Mouse (Mus musculus): ENCODE measurements at regions not wholly inside any gene's neighbourhood (a gene's known extent, or its start where the extent isn't known, plus 50 kb on each side); places are given as distances from the start of the nearest gene placed in this dataset.
"Not testable (repeated sequence)": the region's sequence is repeated elsewhere in the genome, so short reads cannot be mapped to it uniquely, and the experiment has no call there.

DNA sequence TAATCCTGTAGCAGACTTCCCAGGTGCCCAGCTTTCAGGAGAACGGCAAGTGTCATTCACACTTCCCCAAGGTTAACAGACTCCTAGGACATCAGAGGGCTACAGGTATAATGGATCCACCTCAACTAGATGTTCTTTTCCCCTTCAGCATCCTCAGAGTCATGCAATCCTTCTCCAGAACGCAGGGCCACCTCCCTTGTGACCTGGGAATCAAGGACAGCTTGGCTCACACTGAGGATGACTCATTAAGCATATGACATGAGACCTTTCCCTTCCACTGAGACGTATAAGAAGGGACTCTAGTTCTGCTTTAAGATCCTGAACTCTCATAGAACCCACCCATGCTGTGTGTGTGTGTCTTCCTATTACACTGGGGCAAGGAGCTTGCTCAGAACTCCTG lies 147.5 kb upstream of the Tacstd2 start:
- not testable (repeated sequence) for H3K27me3 ChIP-seq (ENCODE audit: insufficient read depth, low read length); H3K4me2 ChIP-seq (replicated peaks; ENCODE audit: low read depth, low read length); ATAC-seq (ENCODE audit: low FRiP score, low TSS enrichment); H3K9me3 ChIP-seq (ENCODE audit: low read length); H3K4me3 ChIP-seq (ENCODE audit: low read length); H3K27ac ChIP-seq (ENCODE audit: low read length); H3K4me1 ChIP-seq (ENCODE audit: insufficient read depth, low read length); H3K36me3 ChIP-seq (ENCODE audit: insufficient read depth, low read length); H3K9ac ChIP-seq (replicated peaks; ENCODE audit: low read length)
- WGBS: 66% methylated on average over 3 of the region's 3 CpGs

DNA sequence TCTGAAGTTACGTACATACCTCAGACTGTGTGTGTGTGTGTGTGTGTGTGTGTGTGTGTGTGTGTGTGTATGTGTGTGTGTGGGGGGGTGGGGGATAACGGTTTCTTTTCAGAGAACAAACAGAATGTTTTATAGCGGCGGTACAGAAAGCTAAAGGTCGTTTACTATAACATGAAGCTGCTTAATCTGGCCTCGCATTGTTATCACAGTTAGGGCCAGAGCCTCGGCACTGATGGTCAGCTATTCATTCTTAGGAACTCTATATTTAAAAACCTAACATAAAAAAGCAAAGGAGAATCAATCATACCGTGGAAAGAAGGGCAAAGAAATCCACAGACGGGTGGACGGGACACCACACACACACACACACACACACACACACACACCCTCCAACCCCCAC lies 146.0 kb upstream of the Tacstd2 start:
- 43% methylated on average over 10 of the region's 10 CpGs for WGBS
- not testable (repeated sequence) for H3K27me3 ChIP-seq (ENCODE audit: insufficient read depth, low read length); H3K4me3 ChIP-seq (ENCODE audit: low read length); H3K9me3 ChIP-seq (ENCODE audit: low read length); H3K4me1 ChIP-seq (ENCODE audit: insufficient read depth, low read length); H3K27ac ChIP-seq (ENCODE audit: low read length); H3K9ac ChIP-seq (replicated peaks; ENCODE audit: low read length); H3K4me2 ChIP-seq (replicated peaks; ENCODE audit: low read depth, low read length); H3K36me3 ChIP-seq (ENCODE audit: insufficient read depth, low read length)
- ATAC-seq (ENCODE audit: low FRiP score, low TSS enrichment): 0 out of 2 replicates have a peak, but pooled peaks have one; percentile 27

DNA sequence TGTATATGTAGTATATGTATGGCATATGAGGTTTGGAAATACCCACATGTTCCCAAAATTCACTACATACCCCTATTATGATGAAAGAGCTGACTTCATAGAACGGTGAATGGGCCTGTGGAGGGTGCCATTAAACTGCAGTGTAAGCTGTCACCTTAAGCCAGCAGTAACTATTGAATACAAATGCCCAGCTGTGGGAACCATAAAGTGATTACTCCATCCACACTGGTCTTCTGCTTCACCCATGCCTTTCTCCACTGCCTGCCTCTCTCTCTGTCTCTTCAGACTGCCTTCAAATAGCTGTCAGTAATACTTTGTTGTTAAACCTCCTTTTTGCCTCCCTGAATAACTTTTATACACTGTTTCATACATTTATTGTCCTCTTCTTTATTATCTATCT lies 143.5 kb upstream of the Tacstd2 start:
- not testable (repeated sequence) for ATAC-seq (ENCODE audit: low FRiP score, low TSS enrichment); H3K9me3 ChIP-seq (ENCODE audit: low read length); H3K27me3 ChIP-seq (ENCODE audit: insufficient read depth, low read length); H3K36me3 ChIP-seq (ENCODE audit: insufficient read depth, low read length); H3K27ac ChIP-seq (ENCODE audit: low read length); H3K4me2 ChIP-seq (replicated peaks; ENCODE audit: low read depth, low read length); H3K4me3 ChIP-seq (ENCODE audit: low read length); H3K4me1 ChIP-seq (ENCODE audit: insufficient read depth, low read length); H3K9ac ChIP-seq (replicated peaks; ENCODE audit: low read length)
- 31% methylated on average over 1 of the region's 1 CpGs for WGBS

DNA sequence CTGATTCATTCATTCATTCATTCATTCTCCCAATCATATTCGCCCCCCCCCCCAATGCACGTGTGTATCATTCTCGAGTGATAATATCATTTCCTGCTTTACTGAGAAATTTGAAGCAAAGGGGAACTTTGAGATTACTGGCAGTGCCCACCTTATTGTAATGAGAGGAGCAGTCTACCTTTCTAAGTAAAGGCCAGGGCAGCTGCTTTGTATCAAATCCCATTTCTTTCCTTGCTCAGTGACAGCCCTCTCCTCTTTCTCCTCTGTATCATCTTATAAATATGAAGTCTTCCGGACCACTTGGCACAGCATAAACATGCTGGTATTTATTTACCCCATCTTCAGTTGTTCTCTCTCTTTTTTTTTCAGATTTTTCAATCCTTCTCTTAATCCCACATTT lies 139.1 kb upstream of the Tacstd2 start:
- H3K36me3 ChIP-seq (ENCODE audit: insufficient read depth, low read length); H3K9ac ChIP-seq (replicated peaks; ENCODE audit: low read length); H3K27me3 ChIP-seq (ENCODE audit: insufficient read depth, low read length); H3K4me3 ChIP-seq (ENCODE audit: low read length); H3K4me2 ChIP-seq (replicated peaks; ENCODE audit: low read depth, low read length); H3K9me3 ChIP-seq (ENCODE audit: low read length); H3K4me1 ChIP-seq (ENCODE audit: insufficient read depth, low read length); ATAC-seq (ENCODE audit: low FRiP score, low TSS enrichment); H3K27ac ChIP-seq (ENCODE audit: low read length): not testable (repeated sequence)
- WGBS: 88% methylated on average over 4 of the region's 4 CpGs

DNA sequence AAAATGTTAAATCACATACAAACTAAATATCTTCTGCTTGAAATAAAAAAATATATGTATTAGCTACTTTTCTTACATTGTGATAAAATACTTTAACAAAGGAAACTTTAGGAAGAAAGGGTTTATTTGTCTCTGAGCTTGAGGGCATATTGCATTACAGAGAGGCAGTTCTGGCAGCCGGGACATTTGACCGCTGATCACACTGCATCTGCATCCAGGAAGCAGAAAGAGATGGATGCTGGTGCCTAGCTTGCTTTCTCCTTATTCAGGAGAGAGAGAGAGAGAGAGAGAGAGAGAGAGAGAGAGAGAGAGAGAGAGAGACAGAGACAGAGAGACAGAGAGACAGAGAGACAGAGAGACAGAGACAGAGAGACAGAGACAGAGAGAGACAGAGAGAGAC lies 137.7 kb upstream of the Tacstd2 start:
- not testable (repeated sequence) for H3K9me3 ChIP-seq (ENCODE audit: low read length); H3K4me3 ChIP-seq (ENCODE audit: low read length); ATAC-seq (ENCODE audit: low FRiP score, low TSS enrichment); H3K4me2 ChIP-seq (replicated peaks; ENCODE audit: low read depth, low read length); H3K4me1 ChIP-seq (ENCODE audit: insufficient read depth, low read length); H3K9ac ChIP-seq (replicated peaks; ENCODE audit: low read length); H3K27me3 ChIP-seq (ENCODE audit: insufficient read depth, low read length); H3K27ac ChIP-seq (ENCODE audit: low read length); H3K36me3 ChIP-seq (ENCODE audit: insufficient read depth, low read length)
- WGBS: 72% methylated on average over 2 of the region's 2 CpGs

DNA sequence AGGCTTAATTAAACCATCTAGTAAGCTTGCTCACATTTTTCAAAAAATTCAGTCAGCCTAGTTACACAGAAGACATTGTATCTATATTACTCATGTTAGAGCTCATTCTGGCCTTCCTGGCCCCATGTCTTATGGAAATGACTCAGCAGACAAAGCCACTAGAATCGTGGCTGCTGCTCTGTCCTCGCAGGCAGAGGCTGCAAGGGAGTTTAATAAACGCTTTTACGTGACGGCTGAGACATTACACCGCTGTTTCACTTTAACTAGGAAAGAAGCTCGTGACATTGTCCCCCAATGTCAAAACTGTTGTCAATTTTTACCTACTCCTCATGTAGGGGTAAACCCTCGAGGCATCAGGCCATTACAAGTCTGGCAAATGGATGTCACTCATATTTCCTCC lies 132.5 kb upstream of the Tacstd2 start:
- H3K4me3 ChIP-seq (ENCODE audit: low read length); H3K27ac ChIP-seq (ENCODE audit: low read length); H3K9ac ChIP-seq (replicated peaks; ENCODE audit: low read length); H3K4me1 ChIP-seq (ENCODE audit: insufficient read depth, low read length); H3K9me3 ChIP-seq (ENCODE audit: low read length); H3K4me2 ChIP-seq (replicated peaks; ENCODE audit: low read depth, low read length); H3K27me3 ChIP-seq (ENCODE audit: insufficient read depth, low read length); H3K36me3 ChIP-seq (ENCODE audit: insufficient read depth, low read length); ATAC-seq (ENCODE audit: low FRiP score, low TSS enrichment): not testable (repeated sequence)
- WGBS: 91% methylated on average over 8 of the region's 8 CpGs

DNA sequence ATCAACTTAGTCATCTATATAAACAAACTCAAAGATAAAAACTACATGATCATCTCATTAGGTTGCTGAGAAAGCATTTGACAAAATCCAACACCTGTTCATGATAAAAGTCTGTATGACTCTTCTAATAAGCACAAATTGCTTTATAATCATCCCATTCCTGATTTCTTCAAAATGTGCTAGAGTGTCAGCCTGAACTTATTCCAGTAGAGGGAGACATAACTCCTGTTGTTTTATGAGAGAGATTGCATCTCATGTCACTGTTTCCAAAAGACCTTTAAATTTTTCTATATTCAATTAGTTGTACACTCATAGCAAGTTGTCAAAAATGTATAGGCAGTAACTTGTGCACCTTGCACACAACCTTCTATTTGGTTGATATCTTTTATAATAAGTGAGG lies 96.0 kb upstream of the Tacstd2 start:
- H3K9ac ChIP-seq (replicated peaks; ENCODE audit: low read length): no peak overlapping the region
- no peaks in the 10 kb centered on the region for H3K4me1 ChIP-seq (ENCODE audit: insufficient read depth, low read length)
- H3K27me3 ChIP-seq (ENCODE audit: insufficient read depth, low read length): no peaks in the 10 kb centered on the region
- no peak overlapping the region for H3K4me2 ChIP-seq (replicated peaks; ENCODE audit: low read depth, low read length)
- no peak overlapping the region for H3K27ac ChIP-seq (ENCODE audit: low read length)
- ATAC-seq (ENCODE audit: low FRiP score, low TSS enrichment): no peak
- H3K9me3 ChIP-seq (ENCODE audit: low read length): no peaks in the 10 kb centered on the region
- no peaks in the 10 kb centered on the region for H3K36me3 ChIP-seq (ENCODE audit: insufficient read depth, low read length)
- H3K4me3 ChIP-seq (ENCODE audit: low read length): no peak overlapping the region

DNA sequence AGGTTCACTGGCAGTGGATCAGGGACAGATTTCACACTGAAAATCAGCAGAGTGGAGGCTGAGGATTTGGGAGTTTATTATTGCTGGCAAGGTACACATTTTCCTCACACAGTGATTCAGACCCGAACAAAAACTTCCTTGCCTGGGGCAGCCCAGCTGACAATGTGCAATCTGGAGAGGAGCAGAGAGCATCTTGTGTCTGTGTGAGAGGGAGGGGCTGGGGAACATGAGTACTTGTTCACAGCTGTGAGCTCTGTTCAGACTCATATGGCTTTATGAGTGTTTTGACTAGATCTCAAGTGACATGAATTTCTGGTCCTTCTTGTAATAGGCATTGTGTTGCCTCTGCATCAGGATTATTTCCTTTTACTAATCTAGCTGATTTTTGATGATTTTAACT lies 74.8 kb upstream of the Tacstd2 start:
- Histone ChIP-seq H3K4me3 (ENCODE audit: low read length) (no peak overlapping the region), H3K4me1 (ENCODE audit: insufficient read depth, low read length) (no peaks in the 10 kb centered on the region), H3K27me3 (ENCODE audit: insufficient read depth, low read length) (no peaks in the 10 kb centered on the region), H3K36me3 (ENCODE audit: insufficient read depth, low read length) (no peaks in the 10 kb centered on the region), H3K9me3 (ENCODE audit: low read length) (no peaks in the 10 kb centered on the region), H3K9ac (replicated peaks; ENCODE audit: low read length) (no peak overlapping the region), H3K4me2 (replicated peaks; ENCODE audit: low read depth, low read length) (no peak overlapping the region), H3K27ac (ENCODE audit: low read length) (no peak overlapping the region)
- 52% methylated on average over 1 of the region's 1 CpGs for WGBS
- ATAC-seq (ENCODE audit: low FRiP score, low TSS enrichment): no peak

DNA sequence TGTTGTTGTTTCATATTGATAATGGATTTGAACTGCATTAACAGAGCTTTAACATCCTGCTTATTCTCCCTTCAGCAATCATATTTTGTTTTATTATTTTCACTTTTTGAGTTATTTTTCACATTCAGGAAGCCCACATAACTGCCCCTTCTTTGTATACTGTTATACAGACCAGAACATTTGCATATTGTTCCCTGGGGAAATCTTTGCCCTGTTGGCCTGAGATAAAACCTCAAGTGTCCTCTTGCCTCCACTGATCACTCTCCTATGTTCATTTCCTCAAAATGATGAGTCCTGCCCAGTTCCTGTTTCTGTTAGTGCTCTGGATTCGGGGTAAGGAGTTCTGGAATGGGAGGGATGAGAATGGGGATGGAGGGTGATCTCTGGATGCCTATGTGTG lies 73.9 kb upstream of the Tacstd2 start:
- not testable (repeated sequence) for H3K36me3 ChIP-seq (ENCODE audit: insufficient read depth, low read length); H3K4me3 ChIP-seq (ENCODE audit: low read length); H3K9me3 ChIP-seq (ENCODE audit: low read length); H3K27me3 ChIP-seq (ENCODE audit: insufficient read depth, low read length); H3K4me2 ChIP-seq (replicated peaks; ENCODE audit: low read depth, low read length); H3K9ac ChIP-seq (replicated peaks; ENCODE audit: low read length); H3K4me1 ChIP-seq (ENCODE audit: insufficient read depth, low read length); ATAC-seq (ENCODE audit: low FRiP score, low TSS enrichment); H3K27ac ChIP-seq (ENCODE audit: low read length)
- 39% methylated on average over 1 of the region's 1 CpGs for WGBS

Data from kidney, embryonic 16.5 days (tissue).